Mouse (Mus musculus) midbrain, embryonic 15.5 days (tissue): ENCODE results near the gene Spon1. TPM values are rescaled to one million over a fixed set of nuclear protein-coding genes. Genes with fewer than 3 reads are reported as not detected.

Experiments used
- ATAC-seq: fragments of 200-750 bp; cut with Nextera tagmentation; replicated peaks from 2 replicates; pipeline ENCODE4 v1.8.0; 2017; ENCODE audit warnings: moderate TSS enrichment
- H3K27ac ChIP-seq: fragments of 300-500 bp; sonication (generic); 2 replicates; pipeline ENCODE4 v1.5.1; 2015; ENCODE audit warnings: mild to moderate bottlenecking, inconsistent platforms
- H3K27me3 ChIP-seq: fragments of 300-500 bp; sonication (generic); replicated peaks from 2 replicates; pipeline ENCODE4 v1.6.1; 2015; ENCODE audit warnings: inconsistent platforms
- H3K36me3 ChIP-seq: fragments of 300-500 bp; sonication (generic); replicated peaks from 2 replicates; pipeline ENCODE4 v1.6.1; 2015; ENCODE audit warnings: inconsistent platforms
- H3K4me1 ChIP-seq: fragments of 300-500 bp; sonication (generic); 2 replicates; pipeline ENCODE4 v1.6.1; 2015; ENCODE audit warnings: inconsistent platforms
- H3K4me2 ChIP-seq: fragments of 300-500 bp; sonication (generic); 2 replicates; pipeline ENCODE4 v1.6.1; 2015; ENCODE audit warnings: inconsistent platforms, mild to moderate bottlenecking, moderate library complexity
- H3K4me3 ChIP-seq: fragments of 300-500 bp; sonication (generic); 2 replicates; pipeline ENCODE4 v1.5.1; 2015; ENCODE audit warnings: mild to moderate bottlenecking, inconsistent platforms
- H3K9ac ChIP-seq: fragments of 300-500 bp; sonication (generic); 2 replicates; pipeline ENCODE4 v1.6.1; 2015; ENCODE audit warnings: mild to moderate bottlenecking, inconsistent platforms
- H3K9me3 ChIP-seq: fragments of 300-500 bp; sonication (generic); 2 replicates; pipeline ENCODE4 v1.6.1; 2016; ENCODE audit warnings: inconsistent platforms
- WGBS: fragments of 180-500 bp; shearing (Covaris S2); methylation state at CpG from one replicate; pipeline ENCODE4 v1.1.7; 2015; ENCODE audit warnings: mixed read lengths; 5-methylcytosine and 5-hydroxymethylcytosine counted together
- polyA plus RNA-seq: library from polyadenylated mRNA; unstranded; fragments of >200 nt; fragmentation: Nextera tagmentation; extraction: Ambion mirVana; gene quantifications from 2 replicates; pipeline ENCODE4 v1.2.1, GENCODE M21; 2015

Spon1 gene
- polyA plus RNA-seq, result 38.4 and 47.2 TPM in 2 replicates

DNA sequence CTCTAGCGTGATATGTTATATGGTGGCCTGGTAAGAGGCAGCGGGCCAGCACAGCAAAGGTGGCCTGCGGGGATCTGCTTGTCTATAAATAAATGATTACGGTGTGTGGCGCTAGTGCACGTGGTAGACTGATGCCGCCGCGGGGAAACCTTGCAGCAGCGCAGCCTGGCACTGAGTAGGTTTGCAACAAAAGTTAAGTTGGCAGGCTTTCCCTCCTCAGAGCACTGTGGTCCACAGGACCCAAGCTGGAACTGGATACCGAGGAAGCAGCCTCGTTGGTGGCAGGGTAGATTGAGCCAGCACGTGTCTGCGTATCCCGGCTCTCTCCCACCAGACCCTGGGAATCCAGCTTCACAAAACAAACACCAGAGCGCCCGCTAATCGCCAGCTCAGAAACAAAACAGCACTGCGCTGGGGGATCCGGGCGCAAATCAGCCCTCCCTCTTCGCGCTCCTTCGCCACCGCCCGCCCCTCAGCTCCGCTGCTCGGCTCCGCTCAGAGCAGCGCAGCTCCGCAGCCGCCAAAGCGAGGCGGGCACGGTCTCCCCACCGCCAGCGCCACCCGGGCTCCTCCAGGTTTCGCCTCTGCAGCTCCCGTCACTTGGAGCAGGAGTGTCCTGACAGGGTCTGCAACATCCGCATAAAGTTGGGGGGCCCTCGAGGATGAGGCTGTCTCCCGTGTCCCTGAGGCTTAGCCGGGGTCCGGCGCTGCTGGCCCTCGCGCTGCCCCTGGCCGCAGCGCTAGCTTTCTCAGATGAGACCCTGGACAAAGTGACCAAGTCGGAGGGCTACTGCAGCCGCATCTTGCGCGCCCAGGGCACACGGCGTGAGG is at the start of gene Spon1:
Spon1 (plus strand) TSS at position 332 of the 831 bp plus-strand sequence.
- under 1% methylated on average over 56 of the region's 56 CpGs for WGBS

DNA sequence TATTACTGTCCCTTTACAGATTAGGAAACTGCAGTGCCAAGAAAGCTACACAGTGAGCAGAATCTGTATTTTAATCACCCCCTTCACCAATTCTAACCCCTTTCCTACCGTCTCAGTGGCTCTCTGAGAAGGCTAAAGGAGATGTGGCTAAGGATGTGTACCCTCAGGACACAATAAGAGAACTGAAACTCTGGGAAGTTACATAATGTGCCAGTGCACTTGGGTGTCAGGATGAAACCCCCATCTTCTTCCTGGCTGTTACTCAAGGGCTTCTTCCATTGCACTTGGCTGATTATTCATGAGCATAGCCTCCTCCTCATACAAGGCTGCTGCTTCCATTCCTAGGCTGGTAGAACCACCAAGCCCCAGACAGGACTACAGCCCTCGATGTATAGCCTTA is 43.8 kb upstream of the Spon1 start:
- no peaks in the 10 kb centered on the region for H3K9me3 ChIP-seq
- ATAC-seq, result no peak
- no peaks in the 10 kb centered on the region for H3K36me3 ChIP-seq
- H3K9ac ChIP-seq, result no peak overlapping the region
- no peak overlapping the region for H3K4me3 ChIP-seq
- 79% methylated on average over 2 of the region's 2 CpGs for WGBS
- H3K4me1 ChIP-seq, result no peaks in the 10 kb centered on the region
- no peak overlapping the region for H3K27ac ChIP-seq
- H3K4me2 ChIP-seq, result no peak overlapping the region
- no peaks in the 10 kb centered on the region for H3K27me3 ChIP-seq

More for the DNA sequence above, at the start of gene Spon1:
- peak within 1 kb of the TSS; percentile 51 for H3K9ac ChIP-seq
- peak within 1 kb of the TSS; percentile 52 for H3K4me3 ChIP-seq
- peaks cover 14% of the 10 kb centered on the region; the same call in 1 of the 2 replicates for H3K27me3 ChIP-seq
- H3K36me3 ChIP-seq, result no peaks in the 10 kb centered on the region
- ATAC-seq, result peak; percentile 94
- no peaks in the 10 kb centered on the region for H3K9me3 ChIP-seq
- peak within 1 kb of the TSS; percentile 51 for H3K27ac ChIP-seq
- H3K4me2 ChIP-seq, result peak within 1 kb of the TSS; percentile 99
- peaks cover 30% of the 10 kb centered on the region for H3K4me1 ChIP-seq

DNA sequence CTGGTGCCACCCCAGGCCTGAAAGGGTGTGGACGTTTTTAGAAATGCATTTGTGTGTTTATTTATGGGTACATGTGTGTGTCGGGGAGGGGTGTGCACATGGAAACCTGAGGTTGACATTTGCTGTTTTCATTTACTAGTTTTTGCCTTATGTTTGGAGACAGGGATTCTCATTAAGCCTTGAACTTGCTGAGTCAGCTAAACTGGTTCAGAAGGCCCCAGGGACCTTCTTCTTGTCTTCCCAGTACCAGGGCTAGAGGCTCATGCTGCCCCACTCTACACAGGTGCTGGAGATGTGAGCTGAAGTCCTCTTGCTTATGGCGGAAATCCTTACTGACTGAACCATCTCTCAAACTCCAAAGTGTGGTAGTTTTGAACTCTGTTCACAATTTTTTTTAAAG is 41.9 kb upstream of the Spon1 start:
- H3K4me2 ChIP-seq, result no peak overlapping the region
- no peak overlapping the region for H3K4me3 ChIP-seq

DNA sequence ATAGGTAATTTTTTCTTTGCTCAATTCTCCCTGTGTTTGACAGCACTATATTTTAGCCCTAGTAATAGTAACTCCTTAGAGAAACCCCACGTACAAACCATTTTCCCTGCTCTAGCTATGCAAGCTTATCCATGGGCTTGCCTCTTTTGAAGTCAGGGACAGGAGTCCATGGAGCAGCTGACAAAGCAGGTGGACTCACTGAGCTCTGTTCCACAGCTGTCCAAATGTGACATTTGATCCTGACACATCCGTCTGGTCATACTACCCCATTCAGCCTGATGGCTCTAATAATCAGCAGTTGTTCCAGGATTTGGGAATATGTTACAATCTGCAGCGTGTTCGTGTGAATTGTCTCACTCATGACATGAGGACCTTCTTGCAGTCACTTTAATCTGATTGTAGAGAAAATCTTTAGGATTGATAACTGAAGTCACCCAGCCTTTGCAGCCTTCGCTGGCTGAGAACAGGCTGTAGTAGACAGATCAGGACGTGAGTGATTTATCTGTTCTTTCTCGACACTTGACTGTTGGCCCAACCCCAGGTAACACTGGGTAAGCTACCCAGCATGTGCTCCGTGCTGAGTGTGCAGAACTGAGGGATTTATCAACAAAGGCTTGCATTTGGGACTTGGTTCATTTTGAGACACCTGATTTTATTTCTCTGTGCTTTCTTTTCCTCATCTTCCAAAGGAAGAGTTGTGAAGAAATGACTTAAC is 37.6 kb upstream of the Spon1 start:
- no peak overlapping the region for H3K4me3 ChIP-seq
- ATAC-seq, result no peak
- H3K9ac ChIP-seq, result no peak overlapping the region
- 75% methylated on average over 8 of the region's 8 CpGs for WGBS
- H3K27me3 ChIP-seq, result no peaks in the 10 kb centered on the region
- H3K9me3 ChIP-seq, result no peaks in the 10 kb centered on the region
- H3K36me3 ChIP-seq, result no peaks in the 10 kb centered on the region
- H3K27ac ChIP-seq, result no peak overlapping the region
- H3K4me2 ChIP-seq, result no peak overlapping the region
- no peaks in the 10 kb centered on the region for H3K4me1 ChIP-seq

More for the DNA sequence above, 41.9 kb upstream of the Spon1 start:
- H3K27ac ChIP-seq, result no peak overlapping the region
- no peaks in the 10 kb centered on the region for H3K27me3 ChIP-seq
- H3K9ac ChIP-seq, result no peak overlapping the region
- ATAC-seq, result no peak
- H3K36me3 ChIP-seq, result no peaks in the 10 kb centered on the region
- no peaks in the 10 kb centered on the region for H3K9me3 ChIP-seq
- no peaks in the 10 kb centered on the region for H3K4me1 ChIP-seq
- WGBS, result 84% methylated on average over 3 of the region's 3 CpGs

DNA sequence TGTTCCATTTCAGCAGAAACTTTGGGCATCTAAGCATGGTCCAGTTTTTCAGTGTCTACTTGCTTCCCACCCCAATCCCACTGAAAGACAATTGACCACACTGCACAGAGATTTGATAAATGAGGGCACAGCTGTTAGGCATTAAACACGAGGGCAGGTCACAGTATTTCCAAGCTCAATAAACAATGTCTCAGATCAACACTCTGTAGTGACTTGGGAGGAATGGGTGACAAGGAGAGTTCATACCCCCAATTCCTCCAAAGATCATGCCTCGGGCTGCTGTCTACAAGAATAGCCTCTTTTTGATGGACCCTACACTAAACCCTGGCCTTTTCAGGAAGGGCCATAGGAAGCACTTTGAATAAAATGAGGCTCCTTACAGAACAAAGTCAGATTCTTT is 36.9 kb upstream of the Spon1 start:
- Histone ChIP-seq H3K27me3 (no peaks in the 10 kb centered on the region), H3K9ac (no peak overlapping the region), H3K4me1 (no peaks in the 10 kb centered on the region), H3K27ac (no peak overlapping the region), H3K9me3 (no peaks in the 10 kb centered on the region), H3K4me3 (no peak overlapping the region), H3K36me3 (no peaks in the 10 kb centered on the region), H3K4me2 (no peak overlapping the region)
- 68% methylated on average over 2 of the region's 2 CpGs for WGBS
- no peak for ATAC-seq

DNA sequence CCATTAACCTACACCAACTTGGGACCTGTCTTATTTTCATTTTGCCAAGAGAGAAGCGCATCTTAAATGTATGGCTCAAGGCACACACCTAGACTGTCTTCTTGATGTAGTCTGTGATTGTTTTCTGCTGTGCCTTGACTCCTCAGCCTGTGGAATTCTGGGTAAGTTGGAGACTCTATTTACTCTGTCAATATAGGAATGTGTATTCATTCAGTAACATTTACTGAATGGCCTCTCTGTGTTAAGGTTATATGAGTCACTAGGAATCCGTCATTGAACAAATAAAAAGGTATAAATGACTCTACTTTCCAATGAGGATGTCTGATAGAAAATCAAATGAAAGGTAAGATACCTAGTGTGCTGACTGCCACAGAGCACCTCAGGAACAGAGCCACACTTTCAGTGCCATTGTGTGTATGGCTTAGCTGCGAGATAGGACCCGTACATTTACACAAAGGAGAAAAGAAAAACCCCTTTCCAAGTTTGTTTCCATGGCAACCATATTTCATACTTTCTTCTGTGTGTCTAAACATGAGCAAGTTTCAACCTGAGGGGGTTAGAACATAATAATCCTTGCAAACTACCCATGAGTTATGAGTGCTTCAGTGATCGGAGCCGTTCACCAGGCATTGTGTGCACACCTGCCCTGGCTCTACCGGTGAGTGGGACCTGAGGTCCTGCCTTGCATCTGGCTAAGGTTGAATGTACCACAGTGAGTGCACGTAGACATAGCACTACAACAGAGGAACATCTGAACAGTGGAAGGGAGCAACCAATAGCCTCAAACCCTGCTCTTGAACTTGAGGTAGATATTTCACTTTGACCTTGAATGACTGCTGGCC is 35.2 kb upstream of the Spon1 start:
- Histone ChIP-seq H3K9me3 (no peaks in the 10 kb centered on the region), H3K36me3 (no peaks in the 10 kb centered on the region), H3K27ac (no peak overlapping the region), H3K4me3 (no peak overlapping the region), H3K4me1 (no peaks in the 10 kb centered on the region), H3K4me2 (no peak overlapping the region), H3K27me3 (no peaks in the 10 kb centered on the region), H3K9ac (no peak overlapping the region)
- WGBS, result 79% methylated on average over 8 of the region's 8 CpGs
- ATAC-seq, result 0 out of 2 replicates have a peak, but pooled peaks have one; percentile 45

DNA sequence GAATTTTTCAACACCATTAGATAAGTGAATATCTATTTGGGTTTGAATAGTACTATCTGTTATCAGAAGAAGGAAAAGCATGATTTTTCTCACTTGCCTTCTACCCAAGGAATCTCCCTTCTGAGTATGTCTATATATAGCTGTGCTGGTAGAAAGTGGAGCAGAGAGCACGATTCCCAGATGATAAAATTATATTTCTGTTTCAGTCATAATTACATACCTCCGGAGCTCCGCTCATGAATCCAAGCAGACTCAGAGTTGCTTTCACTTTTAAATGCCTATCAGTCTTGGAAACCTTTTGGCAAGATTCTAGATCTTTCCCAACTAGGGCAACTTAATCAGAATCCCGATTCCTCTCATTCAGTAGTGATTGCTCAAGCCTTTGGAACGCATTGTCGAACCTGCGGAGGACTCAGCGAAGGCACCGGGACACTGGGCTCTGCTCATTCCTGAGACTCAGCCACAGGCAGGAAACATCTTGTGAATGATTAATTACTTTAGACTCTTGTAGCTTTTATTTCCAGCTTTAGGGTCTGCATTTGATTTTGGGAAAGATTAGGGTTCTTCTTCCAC is 27.9 kb upstream of the Spon1 start:
- no peaks in the 10 kb centered on the region for H3K9me3 ChIP-seq
- H3K9ac ChIP-seq, result no peak overlapping the region
- no peak overlapping the region for H3K4me3 ChIP-seq
- H3K4me1 ChIP-seq, result no peaks in the 10 kb centered on the region
- 85% methylated on average over 9 of the region's 9 CpGs for WGBS
- no peak overlapping the region for H3K4me2 ChIP-seq
- ATAC-seq, result no peak
- H3K27ac ChIP-seq, result no peak overlapping the region
- H3K27me3 ChIP-seq, result no peaks in the 10 kb centered on the region
- H3K36me3 ChIP-seq, result no peaks in the 10 kb centered on the region

DNA sequence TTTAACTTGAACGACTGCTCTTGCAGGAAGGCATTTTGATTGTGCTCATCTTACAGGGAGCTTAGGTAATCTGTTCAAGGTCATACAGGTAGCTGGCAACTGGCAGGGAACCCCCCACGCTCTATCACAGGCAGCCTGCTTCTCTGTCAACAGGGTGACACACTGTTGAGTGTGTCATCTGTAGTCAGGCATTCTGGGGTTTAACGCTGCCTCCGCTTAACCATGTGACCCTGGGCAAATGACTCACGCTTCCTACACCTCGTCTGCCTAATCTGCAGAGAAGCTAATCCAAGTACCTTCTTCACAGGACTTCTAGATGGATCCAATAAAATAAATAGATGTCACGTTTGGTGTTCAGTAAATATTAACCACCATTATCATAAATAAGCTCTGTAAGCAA is 26.6 kb upstream of the Spon1 start:
- H3K9me3 ChIP-seq, result no peaks in the 10 kb centered on the region
- no peak overlapping the region for H3K27ac ChIP-seq
- WGBS, result 81% methylated on average over 7 of the region's 7 CpGs
- H3K36me3 ChIP-seq, result no peaks in the 10 kb centered on the region
- no peak overlapping the region for H3K9ac ChIP-seq
- no peak overlapping the region for H3K4me3 ChIP-seq
- no peak for ATAC-seq
- no peak overlapping the region for H3K4me2 ChIP-seq
- no peaks in the 10 kb centered on the region for H3K27me3 ChIP-seq
- H3K4me1 ChIP-seq, result no peaks in the 10 kb centered on the region

DNA sequence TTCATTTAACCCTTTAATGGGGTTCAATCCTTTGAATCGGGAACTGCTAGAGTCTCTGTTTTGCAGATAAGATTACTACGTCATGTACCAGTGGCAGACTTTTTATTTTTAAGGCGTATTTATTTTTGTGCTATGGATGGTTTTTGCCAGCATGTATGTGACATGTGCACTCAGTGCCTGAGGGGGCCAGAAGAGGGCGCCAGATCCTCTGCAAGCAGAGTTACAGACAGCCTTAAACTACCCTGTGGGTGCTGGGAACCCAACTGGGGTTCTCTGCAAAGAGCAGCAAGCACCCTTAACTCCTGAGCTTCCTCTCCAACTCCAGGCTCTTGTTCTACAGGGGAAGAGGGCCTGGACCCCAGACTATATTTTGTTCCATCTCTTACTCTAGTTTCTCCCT is 23.2 kb upstream of the Spon1 start:
- H3K9ac ChIP-seq, result no peak overlapping the region
- 86% methylated on average over 4 of the region's 4 CpGs for WGBS
- no peaks in the 10 kb centered on the region for H3K27me3 ChIP-seq
- H3K4me2 ChIP-seq, result no peak overlapping the region
- H3K4me3 ChIP-seq, result no peak overlapping the region
- H3K4me1 ChIP-seq, result no peaks in the 10 kb centered on the region
- H3K9me3 ChIP-seq, result no peaks in the 10 kb centered on the region
- H3K27ac ChIP-seq, result no peak overlapping the region
- H3K36me3 ChIP-seq, result no peaks in the 10 kb centered on the region
- no peak for ATAC-seq

DNA sequence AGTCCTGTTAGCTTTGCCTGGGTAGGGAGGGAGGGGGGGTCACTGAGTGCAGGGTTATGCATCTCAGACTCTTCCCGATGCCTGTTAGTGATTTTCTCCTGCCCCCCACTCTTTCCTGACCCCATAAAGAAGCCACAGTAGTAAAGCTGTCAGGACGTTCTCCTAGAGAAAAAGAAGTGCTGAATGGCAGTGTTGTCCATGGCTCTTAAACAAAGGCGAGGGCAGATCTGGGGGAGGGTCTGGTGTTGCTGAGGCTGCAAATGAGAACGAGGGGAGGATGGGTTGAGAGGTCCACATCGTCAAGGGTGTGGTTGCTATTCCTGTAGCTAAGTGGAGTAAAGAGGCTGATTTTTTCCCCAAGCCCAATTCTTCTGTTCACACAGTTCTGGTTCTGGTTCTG is 21.8 kb upstream of the Spon1 start:
- Histone ChIP-seq H3K9me3 (no peaks in the 10 kb centered on the region), H3K27ac (no peak overlapping the region), H3K4me2 (no peak overlapping the region), H3K4me1 (no peaks in the 10 kb centered on the region), H3K9ac (no peak overlapping the region), H3K4me3 (no peak overlapping the region), H3K36me3 (no peaks in the 10 kb centered on the region), H3K27me3 (no peaks in the 10 kb centered on the region)
- WGBS, result 31% methylated on average over 5 of the region's 5 CpGs
- ATAC-seq, result no peak

DNA sequence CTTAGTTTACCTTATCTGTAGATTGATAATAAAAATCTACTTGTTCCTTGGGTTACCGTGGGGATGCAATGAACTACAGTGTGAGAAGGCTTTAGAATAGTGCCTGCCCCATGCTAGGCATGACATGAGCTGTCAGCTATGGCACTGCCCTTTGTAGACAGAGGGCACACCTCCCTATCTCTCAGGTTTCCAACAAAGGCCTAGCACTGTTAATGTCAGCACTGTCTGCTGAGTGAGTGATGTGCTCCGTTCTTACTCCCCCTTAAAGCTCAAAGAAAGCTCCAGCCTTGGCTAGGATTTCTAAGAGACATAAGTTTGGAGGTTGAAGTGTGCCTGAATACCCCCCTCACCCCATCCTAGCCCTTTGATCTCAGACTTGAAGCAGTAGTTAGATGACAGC is 9.2 kb upstream of the Spon1 start:
- Histone ChIP-seq H3K36me3 (no peaks in the 10 kb centered on the region), H3K9me3 (no peaks in the 10 kb centered on the region), H3K27me3 (0 out of 2 replicates have a peak, but pooled peaks cover 4% of the 10 kb centered on the region), H3K27ac (no peak overlapping the region), H3K9ac (no peak overlapping the region), H3K4me3 (no peak overlapping the region), H3K4me1 (no peaks in the 10 kb centered on the region), H3K4me2 (no peak overlapping the region)
- ATAC-seq, result no peak
- 92% methylated on average over 2 of the region's 2 CpGs for WGBS

DNA sequence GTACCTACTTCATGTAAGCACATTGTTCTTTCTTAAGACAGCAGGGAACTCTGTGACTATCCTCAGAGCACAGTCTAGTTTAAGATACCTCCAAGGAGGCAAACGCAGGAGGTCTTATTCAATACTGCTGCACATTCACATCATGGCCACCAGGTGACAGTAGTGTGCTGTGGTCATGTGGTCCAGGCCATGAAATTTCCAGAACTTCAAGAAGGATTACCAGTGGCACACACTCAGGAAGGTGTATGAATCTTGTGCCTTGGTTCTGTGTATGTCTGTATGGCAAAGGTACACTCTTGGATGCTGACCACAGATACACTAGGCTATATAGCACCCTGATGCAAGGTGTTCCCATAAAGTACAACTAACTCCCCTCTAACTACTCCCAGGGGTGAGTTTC is 6.6 kb upstream of the Spon1 start:
- H3K4me1 ChIP-seq, result no peaks in the 10 kb centered on the region; the same call in 1 of the 2 replicates
- H3K4me2 ChIP-seq, result no peak overlapping the region
- no peak overlapping the region for H3K9ac ChIP-seq
- 0 out of 2 replicates have a peak, but pooled peaks have one; percentile 45 for ATAC-seq
- no peak overlapping the region for H3K27ac ChIP-seq
- no peaks in the 10 kb centered on the region for H3K36me3 ChIP-seq
- H3K27me3 ChIP-seq, result 0 out of 2 replicates have a peak, but pooled peaks cover 4% of the 10 kb centered on the region
- WGBS, result 18% methylated on average over 1 of the region's 1 CpGs
- no peak overlapping the region for H3K4me3 ChIP-seq
- no peaks in the 10 kb centered on the region for H3K9me3 ChIP-seq
